Mouse (Mus musculus): Measurements from ENCODE around the gene Irs2.

DNA sequence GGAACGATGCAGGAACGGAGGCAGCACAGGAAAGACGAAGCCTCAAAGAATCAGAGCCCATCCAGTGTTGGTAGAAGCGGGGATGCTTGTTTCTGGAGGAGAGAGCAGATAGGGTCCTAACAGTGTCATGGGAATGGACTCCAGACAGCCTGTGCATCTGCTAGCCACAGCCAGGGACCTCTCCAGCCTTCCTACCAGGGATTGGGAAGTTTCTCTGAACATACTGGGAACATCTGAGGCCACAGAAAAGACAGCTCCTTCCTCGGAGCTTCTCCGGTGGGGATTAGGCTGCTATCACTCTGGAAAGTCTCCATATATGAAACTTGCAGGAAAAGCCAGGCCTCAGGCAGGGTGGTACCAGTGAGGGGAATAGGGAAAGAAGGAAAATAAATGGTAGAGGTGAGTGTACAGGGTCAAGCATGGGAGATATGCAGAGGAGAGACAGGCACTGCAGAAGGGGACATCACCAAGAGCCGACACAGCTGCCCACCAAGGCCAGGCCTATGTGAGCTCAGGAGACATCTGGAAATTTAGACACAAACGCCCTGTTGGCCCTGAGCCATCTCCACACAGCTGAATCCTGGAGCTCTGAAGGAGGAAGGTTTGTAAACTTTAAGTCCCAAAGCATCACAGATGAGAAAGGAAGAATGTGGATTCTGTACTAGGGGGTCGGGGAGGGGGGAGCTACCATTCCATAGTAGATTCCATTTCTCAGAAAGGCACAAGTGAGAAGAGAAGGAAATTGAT, 64.8 kb downstream of the Irs2 start:
- TF ChIP-seq ZC3H11A (IDR thresholded peaks at IDR 0.05; ENCODE audit: borderline replicate concordance, low read depth, low read length) (no peak), ZNF384 (IDR thresholded peaks at IDR 0.05; ENCODE audit: low read depth, low read length) (no peak), CHD2 (IDR thresholded peaks at IDR 0.05; ENCODE audit: low read depth, low read length) (no peak), HCFC1 (IDR thresholded peaks at IDR 0.05; ENCODE audit: borderline replicate concordance, insufficient read depth, low read length) (no peak)
